Mouse (Mus musculus) limb, embryonic 15.5 days (tissue): ENCODE results near the gene Pik3r5. TPM values are rescaled to one million over a fixed set of nuclear protein-coding genes. Genes with fewer than 3 reads are reported as not detected.

Experiments used
- ATAC-seq: fragments of 200-750 bp; cut with Nextera tagmentation; 2 replicates; pipeline ENCODE4 v1.8.0; 2017; ENCODE audit warnings: low read depth, moderate TSS enrichment; ENCODE audit not compliant: insufficient number of reproducible peaks, low FRiP score, low TSS enrichment
- H3K27ac ChIP-seq: fragments of 300-500 bp; sonication (generic); 2 replicates; pipeline ENCODE4 v1.5.1; 2015; ENCODE audit warnings: moderate library complexity, mild to moderate bottlenecking, inconsistent platforms
- H3K27me3 ChIP-seq: fragments of 300-500 bp; sonication (generic); 2 replicates; pipeline ENCODE4 v1.6.1; 2015; ENCODE audit warnings: inconsistent platforms
- H3K36me3 ChIP-seq: fragments of 300-500 bp; sonication (generic); 2 replicates; pipeline ENCODE4 v1.6.1; 2015; ENCODE audit warnings: inconsistent platforms
- H3K4me1 ChIP-seq: fragments of 300-500 bp; sonication (generic); 2 replicates; pipeline ENCODE4 v1.6.1; 2015; ENCODE audit warnings: inconsistent platforms
- H3K4me2 ChIP-seq: fragments of 300-500 bp; sonication (generic); 2 replicates; pipeline ENCODE4 v1.6.1; 2015; ENCODE audit warnings: mild to moderate bottlenecking, inconsistent platforms
- H3K4me3 ChIP-seq: fragments of 300-500 bp; sonication (generic); 2 replicates; pipeline ENCODE4 v1.5.1; 2015; ENCODE audit warnings: mild to moderate bottlenecking, inconsistent platforms
- H3K9ac ChIP-seq: fragments of 300-500 bp; sonication (generic); 2 replicates; pipeline ENCODE4 v1.6.1; 2015; ENCODE audit warnings: inconsistent platforms
- H3K9me3 ChIP-seq: fragments of 300-500 bp; sonication (generic); 2 replicates; pipeline ENCODE4 v1.6.1; 2016; ENCODE audit warnings: inconsistent platforms
- WGBS: fragments of 180-500 bp; shearing (Covaris S2); methylation state at CpG from one replicate; pipeline ENCODE4 v1.1.7; 2015; 5-methylcytosine and 5-hydroxymethylcytosine counted together
- polyA plus RNA-seq: library from polyadenylated mRNA; unstranded; fragments of >200 nt; fragmentation: Nextera tagmentation; extraction: Ambion mirVana; gene quantifications from 2 replicates; pipeline ENCODE4 v1.2.1, GENCODE M21; 2015

The Pik3r5 gene
- polyA plus RNA-seq, 1 experiment from 2014 or later: 0.36 TPM

- H3K27me3 ChIP-seq: no peaks in the 10 kb centered on the region
- no peaks in the 10 kb centered on the region for H3K9me3 ChIP-seq
- no peaks in the 10 kb centered on the region for H3K4me1 ChIP-seq
- no peak overlapping the region for H3K9ac ChIP-seq
- 0 out of 2 replicates have a peak overlapping the region, but pooled peaks have one; percentile 14 for H3K27ac ChIP-seq
- no peak overlapping the region for H3K4me3 ChIP-seq
- no peak overlapping the region for H3K4me2 ChIP-seq
- ATAC-seq: no peak
- H3K36me3 ChIP-seq: no peaks in the 10 kb centered on the region
- WGBS: 28% methylated on average over 3 of the region's 3 CpGs
These were observed 82.0 kb downstream of the Pik3r5 start for GRCm38 (mm10) chr11:68513969-68514368.

GRCm38 (mm10) chr11:68519362-68519761 is 87.4 kb downstream of the Pik3r5 start:
- H3K4me3 ChIP-seq: no peak overlapping the region
- no peak for ATAC-seq
- H3K9me3 ChIP-seq: no peaks in the 10 kb centered on the region
- no peak overlapping the region for H3K4me2 ChIP-seq
- H3K4me1 ChIP-seq: no peaks in the 10 kb centered on the region
- H3K36me3 ChIP-seq: no peaks in the 10 kb centered on the region
- no peak overlapping the region for H3K27ac ChIP-seq
- H3K9ac ChIP-seq: no peak overlapping the region
- WGBS: 89% methylated on average over 4 of the region's 4 CpGs
- no peaks in the 10 kb centered on the region for H3K27me3 ChIP-seq

- WGBS: 89% methylated on average over 5 of the region's 5 CpGs
- H3K4me1 ChIP-seq: no peaks in the 10 kb centered on the region
- H3K9me3 ChIP-seq: no peaks in the 10 kb centered on the region
- no peak for ATAC-seq
- no peak overlapping the region for H3K4me3 ChIP-seq
- no peak overlapping the region for H3K27ac ChIP-seq
- no peaks in the 10 kb centered on the region for H3K27me3 ChIP-seq
- no peak overlapping the region for H3K4me2 ChIP-seq
- no peaks in the 10 kb centered on the region for H3K36me3 ChIP-seq
- H3K9ac ChIP-seq: no peak overlapping the region
These were observed 87.9 kb downstream of the Pik3r5 start for GRCm38 (mm10) chr11:68519815-68520214.

GRCm38 (mm10) chr11:68520439-68520838 is 88.5 kb downstream of the Pik3r5 start:
- no peak overlapping the region for H3K4me3 ChIP-seq
- H3K4me1 ChIP-seq: no peaks in the 10 kb centered on the region
- H3K9me3 ChIP-seq: no peaks in the 10 kb centered on the region
- H3K4me2 ChIP-seq: no peak overlapping the region
- H3K27ac ChIP-seq: no peak overlapping the region
- 82% methylated on average over 2 of the region's 2 CpGs for WGBS
- H3K27me3 ChIP-seq: no peaks in the 10 kb centered on the region
- no peak overlapping the region for H3K9ac ChIP-seq
- no peaks in the 10 kb centered on the region for H3K36me3 ChIP-seq
- no peak for ATAC-seq

- Histone ChIP-seq H3K36me3 (no peaks in the 10 kb centered on the region), H3K9me3 (no peaks in the 10 kb centered on the region), H3K4me3 (no peak overlapping the region), H3K27me3 (no peaks in the 10 kb centered on the region), H3K4me2 (no peak overlapping the region), H3K27ac (no peak overlapping the region), H3K4me1 (no peaks in the 10 kb centered on the region), H3K9ac (no peak overlapping the region)
- WGBS: 85% methylated on average over 5 of the region's 5 CpGs
- ATAC-seq: no peak
These were observed 89.4 kb downstream of the Pik3r5 start for GRCm38 (mm10) chr11:68521352-68521751.

- H3K4me2 ChIP-seq: no peak overlapping the region
- H3K27me3 ChIP-seq: peaks cover 6% of the 10 kb centered on the region; the same call in 1 of the 2 replicates
- no peaks in the 10 kb centered on the region for H3K9me3 ChIP-seq
- no peak overlapping the region for H3K9ac ChIP-seq
- no peak overlapping the region for H3K27ac ChIP-seq
- H3K36me3 ChIP-seq: no peaks in the 10 kb centered on the region
- peaks cover 3% of the 10 kb centered on the region; the same call in 1 of the 2 replicates for H3K4me1 ChIP-seq
- WGBS: 75% methylated on average over 4 of the region's 4 CpGs
- H3K4me3 ChIP-seq: no peak overlapping the region
- no peak for ATAC-seq
These were observed 94.5 kb downstream of the Pik3r5 start for GRCm38 (mm10) chr11:68526441-68526840.

- H3K4me2 ChIP-seq: no peak overlapping the region
- H3K27me3 ChIP-seq: peaks cover 6% of the 10 kb centered on the region; the same call in 1 of the 2 replicates
- 19% methylated on average over 16 of the region's 16 CpGs for WGBS
These were observed 99.3 kb downstream of the Pik3r5 start for GRCm38 (mm10) chr11:68531066-68531806.

GRCm38 (mm10) chr11:68531941-68532535 is 100.1 kb downstream of the Pik3r5 start:
- no peak for ATAC-seq
- 67% methylated on average over 11 of the region's 11 CpGs for WGBS
- no peak overlapping the region for H3K4me2 ChIP-seq

More at GRCm38 (mm10) chr11:68531066-68531806, 99.3 kb downstream of the Pik3r5 start:
- no peak for ATAC-seq
- H3K27ac ChIP-seq: no peak overlapping the region
- no peaks in the 10 kb centered on the region for H3K9me3 ChIP-seq
- H3K9ac ChIP-seq: no peak overlapping the region
- H3K4me3 ChIP-seq: no peak overlapping the region
- H3K4me1 ChIP-seq: peaks cover 4% of the 10 kb centered on the region; the same call in 1 of the 2 replicates
- H3K36me3 ChIP-seq: no peaks in the 10 kb centered on the region

GRCm38 (mm10) chr11:68532773-68533172 is 100.9 kb downstream of the Pik3r5 start:
- Histone ChIP-seq H3K4me1 (peaks cover 7% of the 10 kb centered on the region), H3K27ac (no peak overlapping the region), H3K4me3 (no peak overlapping the region), H3K36me3 (no peaks in the 10 kb centered on the region), H3K9ac (no peak overlapping the region), H3K4me2 (no peak overlapping the region), H3K27me3 (peaks cover 6% of the 10 kb centered on the region; the same call in 1 of the 2 replicates), H3K9me3 (no peaks in the 10 kb centered on the region)
- WGBS: 75% methylated on average over 5 of the region's 5 CpGs
- no peak for ATAC-seq

More at GRCm38 (mm10) chr11:68531941-68532535, 100.1 kb downstream of the Pik3r5 start:
- no peak overlapping the region for H3K4me3 ChIP-seq
- no peaks in the 10 kb centered on the region for H3K36me3 ChIP-seq
- H3K9ac ChIP-seq: no peak overlapping the region
- H3K4me1 ChIP-seq: peaks cover 7% of the 10 kb centered on the region
- H3K27ac ChIP-seq: no peak overlapping the region
- H3K9me3 ChIP-seq: no peaks in the 10 kb centered on the region
- peaks cover 6% of the 10 kb centered on the region; the same call in 1 of the 2 replicates for H3K27me3 ChIP-seq

GRCm38 (mm10) chr11:68533971-68534475 is 102.1 kb downstream of the Pik3r5 start:
- WGBS: 82% methylated on average over 6 of the region's 6 CpGs
- H3K9ac ChIP-seq: no peak overlapping the region
- no peak overlapping the region for H3K4me3 ChIP-seq
- H3K4me2 ChIP-seq: no peak overlapping the region
- H3K27me3 ChIP-seq: peaks cover 6% of the 10 kb centered on the region; the same call in 1 of the 2 replicates
- H3K9me3 ChIP-seq: no peaks in the 10 kb centered on the region
- no peaks in the 10 kb centered on the region for H3K36me3 ChIP-seq
- H3K4me1 ChIP-seq: peaks cover 7% of the 10 kb centered on the region
- H3K27ac ChIP-seq: no peak overlapping the region
- ATAC-seq: 0 out of 2 replicates have a peak, but pooled peaks have one; percentile 19

- H3K36me3 ChIP-seq: no peaks in the 10 kb centered on the region
- no peak for ATAC-seq
- H3K4me3 ChIP-seq: no peak overlapping the region
- peaks cover 5% of the 10 kb centered on the region; the same call in 1 of the 2 replicates for H3K27me3 ChIP-seq
- no peaks in the 10 kb centered on the region for H3K9me3 ChIP-seq
- no peak overlapping the region for H3K4me2 ChIP-seq
- 65% methylated on average over 4 of the region's 4 CpGs for WGBS
- no peak overlapping the region for H3K9ac ChIP-seq
- H3K27ac ChIP-seq: no peak overlapping the region
- peaks cover 7% of the 10 kb centered on the region for H3K4me1 ChIP-seq
These were observed 104.1 kb downstream of the Pik3r5 start for GRCm38 (mm10) chr11:68536026-68536425.

- H3K27me3 ChIP-seq: 0 out of 2 replicates have a peak, but pooled peaks cover under 1% of the 10 kb centered on the region
- H3K27ac ChIP-seq: no peak overlapping the region
- H3K4me1 ChIP-seq: peaks cover 4% of the 10 kb centered on the region; the same call in 1 of the 2 replicates
- no peak overlapping the region for H3K9ac ChIP-seq
- ATAC-seq: no peak
- H3K4me3 ChIP-seq: no peak overlapping the region
- no peak overlapping the region for H3K4me2 ChIP-seq
- H3K36me3 ChIP-seq: no peaks in the 10 kb centered on the region
- 34% methylated on average over 4 of the region's 4 CpGs for WGBS
- H3K9me3 ChIP-seq: no peaks in the 10 kb centered on the region
These were observed 104.5 kb downstream of the Pik3r5 start for GRCm38 (mm10) chr11:68536465-68536864.
